Mouse (Mus musculus) thymus, postnatal 10 days (tissue): ENCODE measurements around the gene Msantd1.
"Not testable (repeated sequence)": the region's sequence is repeated elsewhere in the genome, so short reads cannot be mapped to it uniquely, and the experiment has no call there.

Experiments
- DNase-seq, 2 experiments: peaks; one replicate each; pipeline ENCODE4 v3.0.0; 2021; ENCODE audit warnings: low spot score in 2 of 2

Msantd1 gene

DNA sequence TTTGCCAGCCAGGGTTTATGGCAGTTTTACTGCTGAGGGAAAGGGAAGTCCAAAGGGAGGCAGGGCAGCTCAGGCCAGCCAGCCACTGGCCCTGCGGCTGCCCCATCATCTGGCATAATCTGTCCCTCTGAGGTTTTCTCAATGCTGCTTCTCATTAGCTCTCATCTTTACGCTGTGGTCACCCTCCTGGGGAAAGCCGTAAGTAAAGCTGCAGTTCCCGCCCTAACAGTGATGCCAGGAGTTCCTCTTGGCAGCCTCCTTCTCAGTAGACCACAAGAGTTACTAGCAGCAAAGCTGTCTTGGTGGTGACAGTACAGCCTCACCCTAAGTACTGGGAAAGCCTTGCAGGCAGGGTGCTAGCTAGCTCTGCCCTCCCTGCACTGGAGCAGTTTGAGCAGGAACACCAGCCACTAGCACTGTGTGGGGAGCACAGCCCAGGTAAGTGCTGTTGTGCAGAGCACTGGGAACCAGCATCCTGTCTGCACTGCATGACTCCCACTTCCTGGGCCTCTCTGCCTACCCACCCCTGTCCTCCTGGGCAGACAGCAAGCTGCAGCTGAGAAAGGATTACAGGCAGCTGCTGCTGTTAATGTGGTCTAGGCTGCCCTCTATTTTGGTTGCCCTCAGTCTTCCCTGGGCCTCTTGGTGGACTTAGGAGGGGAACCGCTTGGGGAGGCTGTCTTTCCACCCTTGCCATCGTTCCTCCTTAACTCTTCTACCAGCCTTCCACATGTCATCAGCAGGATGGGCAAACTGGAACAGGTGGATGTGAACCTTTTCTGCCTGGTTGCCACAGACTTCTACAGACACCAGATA, at the start of gene Msantd1:
Msantd1 (plus strand) TSS at position 103 of the 816 bp plus-strand sequence.
- DNase-seq, result peak; percentile 58 to 59

DNA sequence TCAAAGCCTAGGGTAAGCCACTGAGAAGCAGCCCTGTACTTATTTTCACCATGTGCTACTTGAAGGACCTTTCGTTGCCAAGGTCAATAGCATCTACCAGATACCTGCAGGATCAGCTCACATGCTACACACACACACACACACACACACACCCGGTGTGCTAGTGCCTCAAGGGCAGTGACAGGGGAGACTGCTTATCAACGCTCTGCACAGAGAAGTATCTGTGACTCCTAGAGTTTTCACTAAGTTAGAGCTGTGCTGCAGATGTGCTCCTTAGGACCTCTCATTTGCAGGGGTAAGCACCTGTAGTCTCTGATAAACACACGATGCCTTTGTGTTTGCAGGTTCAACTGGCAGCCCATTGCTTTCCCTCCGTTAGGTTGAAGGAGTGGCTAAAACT, 42.4 kb upstream of the Msantd1 start:
- no peak for DNase-seq

DNA sequence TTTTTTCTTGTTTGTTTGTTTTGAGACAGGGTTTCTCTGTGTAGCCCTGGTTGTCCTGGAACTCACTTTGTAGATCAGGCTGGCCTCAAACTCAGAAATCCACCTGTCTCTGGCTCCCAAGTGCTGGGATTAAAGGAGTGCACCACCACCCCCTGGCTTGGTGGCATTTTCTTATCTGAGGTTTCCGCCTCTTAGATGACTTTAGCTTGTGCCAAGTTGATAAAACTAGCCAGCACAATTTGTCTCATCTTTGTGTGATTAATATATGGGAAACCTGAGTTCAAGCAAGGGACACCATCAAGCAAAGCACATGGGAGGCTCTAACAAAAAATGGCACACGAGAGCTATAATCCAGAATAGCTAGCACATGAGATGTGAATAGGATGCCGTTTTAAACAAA, 27.5 kb upstream of the Msantd1 start:
- not testable (repeated sequence) for DNase-seq

DNA sequence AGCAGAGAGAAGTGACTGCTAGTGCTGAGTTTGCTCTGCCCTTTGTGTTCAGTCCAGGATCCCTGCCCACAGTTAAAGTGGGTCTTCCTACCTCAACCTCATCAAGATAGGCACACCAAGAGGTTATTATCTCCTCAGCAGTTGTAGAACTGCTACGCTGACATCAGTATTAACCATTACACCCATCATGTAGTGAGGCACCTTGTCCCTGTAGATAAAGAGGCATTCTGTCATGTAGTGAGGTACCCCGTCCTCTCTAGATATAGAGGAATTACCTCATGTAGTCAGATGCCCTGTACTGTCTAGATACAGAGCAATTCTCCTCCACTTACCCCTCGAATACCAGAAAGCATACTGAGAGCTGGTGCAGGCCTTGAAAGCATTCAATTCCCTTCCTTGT, 26.8 kb upstream of the Msantd1 start:
- DNase-seq, result no peak

DNA sequence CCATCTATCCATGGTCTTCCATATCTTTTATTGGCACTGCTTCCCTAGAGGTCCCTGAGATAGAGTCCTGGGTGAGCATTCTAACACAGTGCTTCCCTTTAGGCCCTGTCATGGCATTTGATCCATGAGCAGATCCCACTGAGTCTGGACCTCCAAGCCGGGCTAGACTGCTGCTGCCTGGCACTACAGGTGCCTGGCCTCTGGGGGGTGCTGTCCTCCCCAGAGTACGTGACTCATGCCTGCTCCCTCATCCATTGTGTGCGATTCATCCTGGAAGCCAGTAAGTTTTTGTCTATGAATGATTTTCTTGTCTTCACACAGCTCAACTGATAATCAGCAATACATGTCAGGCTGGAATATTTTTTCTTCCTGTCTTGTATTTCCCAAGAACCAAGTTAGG, 22.6 kb upstream of the Msantd1 start:
- DNase-seq, result no peak

DNA sequence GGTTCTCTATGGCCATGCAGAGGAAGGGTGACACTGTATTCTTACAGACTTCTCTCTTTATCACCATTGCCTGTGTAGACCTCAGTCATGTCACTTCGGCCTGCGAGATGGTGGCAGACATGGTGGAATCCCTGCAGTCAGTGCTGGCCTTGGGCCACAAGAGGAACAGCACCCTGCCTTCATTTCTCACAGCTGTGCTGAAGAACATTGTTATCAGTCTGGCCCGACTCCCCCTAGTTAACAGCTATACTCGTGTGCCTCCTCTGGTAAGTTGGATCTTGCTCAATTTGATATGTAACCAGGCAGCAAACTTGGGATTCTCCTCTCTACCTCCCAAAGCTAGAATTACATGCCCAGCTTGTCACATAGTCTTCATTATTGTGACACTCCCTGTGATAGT, 18.6 kb upstream of the Msantd1 start:
- no peak for DNase-seq

DNA sequence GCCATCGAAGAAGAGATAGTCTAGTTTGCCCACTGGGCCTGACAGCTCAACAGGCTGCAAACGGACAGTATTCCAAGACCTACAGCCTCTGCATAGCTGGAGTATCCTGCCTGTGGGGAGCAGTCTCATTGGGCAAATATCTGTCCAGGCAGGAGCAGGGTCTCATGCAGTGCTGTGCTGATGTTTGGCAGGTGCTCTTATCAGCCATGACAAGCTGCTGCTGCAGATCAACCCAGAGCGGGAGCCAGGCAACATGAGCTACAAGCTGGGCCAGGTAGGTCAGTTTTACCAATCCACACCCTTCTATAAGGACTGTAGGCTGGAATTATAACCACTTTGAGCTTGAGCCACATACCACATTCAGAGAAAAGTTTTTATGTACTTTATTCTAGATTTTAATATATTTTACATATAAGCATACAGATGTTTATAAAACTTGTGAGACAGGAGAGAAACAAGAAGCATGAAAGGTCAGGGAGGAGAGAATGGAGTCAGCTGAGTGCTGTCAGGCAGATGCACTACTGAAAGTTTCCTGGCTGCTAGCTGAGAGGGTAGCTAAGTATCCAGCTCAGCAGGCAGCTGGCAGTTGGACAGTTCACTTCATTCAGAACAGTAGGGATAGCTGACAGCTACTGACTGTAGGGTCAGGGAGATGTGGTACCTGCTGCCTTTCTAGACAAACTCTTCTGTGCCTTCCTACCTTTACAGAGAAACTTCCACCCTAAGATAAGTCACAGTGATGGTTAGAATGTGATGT, 10.9 kb upstream of the Msantd1 start:
- no peak for DNase-seq

DNA sequence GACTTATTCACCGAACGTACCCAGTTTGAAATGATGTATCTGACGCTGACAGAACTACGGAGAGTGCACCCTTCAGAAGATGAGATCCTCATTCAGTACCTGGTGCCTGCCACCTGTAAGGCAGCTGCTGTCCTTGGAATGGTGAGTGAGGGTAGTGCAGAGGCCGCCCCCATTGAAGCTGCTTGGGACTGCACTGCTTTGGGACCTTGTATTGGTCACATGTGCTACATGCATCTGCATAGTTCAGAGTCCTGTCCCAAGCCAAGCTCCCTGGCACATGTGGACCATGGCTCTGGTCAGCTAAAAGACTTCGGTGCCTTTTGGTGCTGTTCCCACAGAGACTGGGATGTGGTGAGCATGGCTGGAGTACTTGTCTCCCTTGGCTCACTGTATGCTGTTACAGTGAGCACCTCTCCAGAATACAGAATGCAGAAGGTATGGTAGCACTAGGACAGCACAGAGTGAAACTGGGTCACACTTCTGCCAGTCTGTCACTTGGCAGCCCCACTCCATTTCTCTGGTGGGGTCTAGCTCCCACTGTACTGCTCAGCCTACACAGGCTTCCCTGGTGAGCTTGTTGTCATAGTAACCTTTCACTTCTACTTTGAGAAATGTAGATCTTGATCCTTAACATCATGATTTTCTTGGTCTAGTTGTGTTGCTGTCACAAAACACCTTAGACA, 7.9 kb upstream of the Msantd1 start:
- DNase-seq, result no peak

DNA sequence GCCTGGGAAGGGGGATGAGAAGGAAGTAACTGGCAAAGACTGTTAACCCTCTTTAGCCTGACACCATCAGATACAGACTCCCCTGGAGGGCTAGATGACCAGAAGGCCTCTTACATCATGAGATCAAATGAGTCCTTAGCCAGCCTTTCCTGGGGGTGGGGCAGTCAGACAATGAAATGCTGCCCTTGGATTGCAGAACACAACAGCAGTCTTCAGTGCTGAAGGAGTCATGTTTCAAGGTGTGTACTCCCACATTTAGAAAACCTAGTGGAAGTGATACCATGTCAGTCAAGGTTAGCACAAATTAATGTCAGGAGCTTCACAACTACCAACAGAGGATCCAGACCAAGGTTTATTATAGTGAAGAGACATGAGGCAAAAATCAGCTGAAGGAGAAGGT, 5.4 kb upstream of the Msantd1 start:
- DNase-seq, result no peak

DNA sequence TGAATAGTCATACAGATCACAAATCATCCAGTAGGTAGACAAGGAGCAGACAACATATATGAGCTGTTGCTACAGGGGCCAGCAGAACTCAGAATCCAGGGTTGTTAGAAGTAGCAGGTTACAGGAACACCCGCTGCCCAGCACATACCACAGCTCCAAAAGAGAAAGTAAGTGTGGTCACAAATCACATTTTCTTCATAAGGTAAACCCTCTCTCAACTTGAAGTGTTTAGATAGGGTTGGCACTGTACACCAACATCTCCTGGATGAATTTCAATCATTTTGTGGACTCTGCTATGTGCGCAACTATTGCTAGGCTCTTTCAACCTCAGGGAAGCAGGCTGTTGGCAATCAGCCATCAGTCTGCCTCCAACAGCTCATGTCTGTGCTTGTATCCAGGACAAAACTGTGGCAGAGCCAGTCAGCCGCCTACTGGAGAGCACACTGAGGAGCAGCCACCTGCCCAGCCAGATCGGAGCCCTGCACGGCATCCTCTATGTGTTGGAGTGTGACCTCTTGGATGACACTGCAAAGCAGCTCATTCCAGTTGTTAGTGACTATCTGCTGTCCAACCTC, 4.9 kb upstream of the Msantd1 start:
- DNase-seq, result no peak

DNA sequence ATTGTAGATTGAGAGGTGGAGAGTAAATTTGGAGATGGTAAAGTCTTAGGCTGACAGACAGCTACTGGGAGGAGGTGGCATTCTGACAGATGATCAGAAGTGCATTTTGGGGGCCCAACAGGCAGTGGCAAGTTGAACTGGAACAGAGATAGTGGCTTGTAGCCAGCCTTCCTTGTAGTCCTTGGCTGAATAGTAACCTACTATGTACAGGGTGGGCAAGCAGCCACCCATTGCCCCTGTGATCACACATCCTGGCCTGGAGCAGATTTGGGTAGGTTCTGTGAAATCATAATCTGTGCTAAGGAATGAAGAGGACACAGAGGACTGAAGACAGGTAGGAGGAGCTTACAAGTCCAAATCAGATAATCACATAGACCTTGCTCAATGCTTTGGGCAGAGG, 3.4 kb upstream of the Msantd1 start:
- DNase-seq, result no peak

DNA sequence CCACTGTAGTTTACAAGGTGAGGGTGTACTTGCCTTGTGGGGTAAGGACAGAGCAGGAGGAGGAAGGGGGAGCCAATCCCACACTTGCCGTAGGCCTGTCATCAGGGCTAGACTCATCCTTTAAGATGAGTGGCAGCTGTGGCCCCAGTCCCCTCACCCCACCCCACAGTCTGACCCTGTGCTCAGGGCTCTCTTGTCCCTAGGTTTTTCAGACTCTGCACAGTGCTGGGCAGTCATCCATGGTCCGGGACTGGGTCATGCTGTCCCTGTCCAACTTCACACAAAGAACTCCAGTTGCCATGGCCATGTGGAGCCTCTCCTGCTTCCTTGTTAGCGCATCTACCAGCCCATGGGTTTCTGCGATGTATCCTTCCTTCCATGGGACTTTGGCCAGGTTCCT, 582 bp upstream of the Msantd1 start:
- no peak for DNase-seq

DNA sequence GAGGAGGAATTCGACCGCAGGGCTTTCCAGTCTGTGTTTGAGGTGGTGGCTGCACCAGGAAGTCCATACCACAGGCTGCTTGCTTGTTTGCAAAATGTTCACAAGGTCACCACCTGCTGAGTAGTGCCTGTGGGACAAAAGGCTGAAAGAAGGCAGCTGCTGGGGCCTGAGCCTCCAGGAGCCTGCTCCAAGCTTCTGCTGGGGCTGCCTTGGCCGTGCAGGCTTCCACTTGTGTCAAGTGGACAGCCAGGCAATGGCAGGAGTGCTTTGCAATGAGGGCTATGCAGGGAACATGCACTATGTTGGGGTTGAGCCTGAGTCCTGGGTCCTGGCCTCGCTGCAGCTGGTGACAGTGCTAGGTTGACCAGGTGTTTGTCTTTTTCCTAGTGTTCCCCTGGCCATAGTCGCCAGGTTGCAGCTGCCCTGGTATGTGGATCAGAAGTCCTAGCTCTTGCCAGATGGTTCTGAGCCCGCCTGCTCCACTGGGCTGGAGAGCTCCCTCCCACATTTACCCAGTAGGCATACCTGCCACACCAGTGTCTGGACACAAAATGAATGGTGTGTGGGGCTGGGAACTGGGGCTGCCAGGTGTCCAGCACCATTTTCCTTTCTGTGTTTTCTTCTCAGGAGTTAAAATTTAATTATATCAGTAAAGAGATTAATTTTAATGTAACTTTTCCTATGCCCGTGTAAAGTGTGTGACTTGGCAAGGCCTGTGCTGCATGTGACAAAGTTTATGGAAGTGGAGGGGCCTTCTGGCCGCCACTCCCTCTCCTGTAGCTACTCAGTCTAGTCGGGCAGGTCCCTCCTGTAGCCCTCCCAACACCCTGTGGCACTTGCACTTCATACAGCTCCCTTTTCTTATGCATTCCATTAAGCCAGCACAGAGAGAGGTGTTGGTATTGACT, 1.2 kb downstream of the Msantd1 start:
- DNase-seq, result peak; percentile 55 to 66

DNA sequence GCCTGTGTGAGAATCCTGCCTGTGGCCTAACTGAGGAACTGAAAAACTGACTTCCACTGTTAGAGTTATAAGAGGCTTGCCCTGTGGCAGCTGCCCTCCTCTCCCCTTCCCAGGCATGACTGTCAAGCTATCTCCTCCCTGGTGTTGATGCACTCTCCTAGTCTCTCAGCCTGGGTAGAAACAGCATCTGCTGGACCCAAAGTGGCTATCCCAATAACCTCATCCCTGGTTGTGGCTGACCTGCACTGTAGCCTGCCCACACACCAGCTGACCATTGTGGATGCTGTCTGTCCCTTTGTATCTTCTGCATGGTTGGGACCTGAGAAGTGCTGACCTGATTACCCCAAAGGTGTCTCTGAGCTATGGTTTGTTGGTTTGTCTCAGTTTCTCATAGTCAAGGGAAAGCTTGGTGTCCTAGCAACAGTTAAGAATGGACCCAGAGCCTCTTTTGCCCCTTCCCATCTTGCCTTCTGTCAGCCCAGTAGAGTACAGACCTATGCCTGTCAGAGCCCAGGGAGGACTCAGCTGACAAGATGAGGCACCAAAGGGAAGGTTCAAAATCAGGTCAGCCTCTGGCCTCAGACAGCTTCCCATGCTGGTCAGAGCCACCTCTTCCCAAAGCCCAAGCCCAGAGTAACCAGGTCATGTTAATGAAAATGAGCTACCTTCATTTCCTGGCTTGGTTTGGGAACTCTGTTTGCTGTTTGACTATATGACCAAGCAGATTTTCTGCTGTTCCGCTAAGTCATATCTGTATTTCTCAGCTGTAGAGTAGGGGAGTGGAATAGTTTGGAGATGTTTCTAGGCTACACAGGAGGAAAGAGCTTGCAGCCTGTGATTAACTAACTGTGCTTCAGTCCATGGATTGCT, 2.1 kb downstream of the Msantd1 start:
- DNase-seq, result no peak

DNA sequence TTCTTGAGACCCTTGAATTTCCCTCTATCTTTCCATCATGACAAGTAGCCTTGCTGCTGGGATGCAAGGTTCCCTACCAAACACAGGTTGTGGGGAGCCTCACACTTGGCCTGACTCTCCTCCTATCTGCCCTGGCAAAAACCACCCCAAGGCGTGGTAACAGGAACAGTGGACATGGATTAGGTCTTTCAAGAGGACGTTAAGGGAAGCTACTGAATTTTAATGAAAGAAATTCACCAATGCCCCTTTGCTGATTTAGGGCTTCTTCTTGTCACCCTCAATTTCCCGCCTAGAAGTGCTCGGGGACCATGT, 2.6 kb downstream of the Msantd1 start:
- no peak for DNase-seq

DNA sequence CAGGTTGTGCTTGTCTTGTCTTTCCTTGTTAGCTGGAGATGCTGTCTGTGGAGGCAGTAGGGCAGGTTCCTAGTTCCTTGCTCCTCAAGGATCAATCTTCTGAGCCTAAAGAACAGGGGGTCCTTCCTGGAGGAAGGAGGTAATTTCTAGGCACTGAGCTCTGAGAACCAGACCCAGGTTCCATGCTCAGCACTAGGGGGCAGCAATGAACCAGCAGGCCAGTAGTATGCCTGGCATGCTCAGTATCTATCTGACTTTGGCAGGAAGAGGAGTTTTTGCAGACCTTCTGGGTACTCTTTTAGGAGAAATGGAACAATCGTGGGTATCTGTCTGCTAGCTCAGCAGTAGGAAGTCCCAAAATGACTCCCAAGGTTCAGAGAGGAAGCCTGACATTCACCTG, 8.0 kb downstream of the Msantd1 start:
- peak; percentile 54 to 83 for DNase-seq

DNA sequence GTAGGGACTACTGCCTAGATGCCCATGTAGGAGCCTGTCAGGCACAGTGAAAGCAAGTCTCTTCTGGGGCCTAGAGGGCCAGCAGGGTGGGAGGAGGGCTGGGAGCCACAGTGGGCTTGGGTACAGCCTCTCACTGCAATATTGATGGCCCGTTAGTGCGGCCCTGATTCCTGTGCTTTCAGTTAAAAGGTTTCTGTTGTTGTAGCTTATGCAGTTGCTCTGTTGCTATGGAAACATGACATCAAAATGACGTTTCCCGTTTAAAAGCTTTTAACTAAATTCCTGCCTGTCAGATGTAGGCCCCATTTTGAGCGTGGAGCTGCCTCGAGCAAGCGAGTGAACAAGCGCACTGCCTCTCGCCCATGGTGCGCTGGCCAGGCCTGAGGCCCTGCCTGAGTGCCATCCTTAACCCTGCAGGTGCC, 9.4 kb downstream of the Msantd1 start:
- DNase-seq, result no peak

DNA sequence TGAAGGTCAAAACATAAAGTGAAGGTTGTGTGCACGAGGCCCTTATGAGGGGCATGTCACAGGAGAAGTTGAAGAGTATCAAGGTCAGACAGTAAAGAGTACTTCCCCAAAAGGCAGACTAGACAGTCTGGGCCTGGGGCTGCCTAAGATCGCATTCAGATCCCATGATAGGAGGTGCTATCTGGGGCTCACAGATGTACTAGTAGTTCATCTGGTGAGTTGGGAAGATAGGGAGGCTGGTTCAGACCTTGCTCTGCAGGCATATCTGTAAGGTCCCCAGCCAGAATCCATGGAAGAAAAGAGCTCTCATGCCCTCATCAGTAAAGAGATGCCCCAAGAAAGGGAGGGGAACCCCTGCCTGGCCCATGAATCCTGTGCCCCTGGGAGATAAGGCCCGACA, 11.0 kb downstream of the Msantd1 start:
- DNase-seq, result no peak

DNA sequence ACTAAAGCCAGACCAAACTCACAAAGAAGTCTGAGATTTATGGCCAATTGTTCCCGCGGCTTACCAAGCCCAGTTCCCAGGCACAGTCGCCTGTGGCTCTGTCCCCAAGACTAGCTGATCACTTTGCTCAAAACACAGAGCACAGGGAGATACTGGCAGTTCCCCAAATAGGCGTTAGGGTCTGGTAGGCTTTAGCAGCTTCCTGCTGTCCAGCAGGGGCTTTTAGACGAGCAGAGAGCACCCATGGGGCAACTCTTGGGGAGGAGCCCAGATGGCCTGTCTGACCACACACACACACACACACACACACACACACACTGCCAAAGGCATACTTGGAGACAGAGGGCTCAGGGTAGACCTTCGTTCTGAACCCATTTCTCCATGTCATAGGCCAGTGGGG, 14.7 kb downstream of the Msantd1 start:
- no peak for DNase-seq

DNA sequence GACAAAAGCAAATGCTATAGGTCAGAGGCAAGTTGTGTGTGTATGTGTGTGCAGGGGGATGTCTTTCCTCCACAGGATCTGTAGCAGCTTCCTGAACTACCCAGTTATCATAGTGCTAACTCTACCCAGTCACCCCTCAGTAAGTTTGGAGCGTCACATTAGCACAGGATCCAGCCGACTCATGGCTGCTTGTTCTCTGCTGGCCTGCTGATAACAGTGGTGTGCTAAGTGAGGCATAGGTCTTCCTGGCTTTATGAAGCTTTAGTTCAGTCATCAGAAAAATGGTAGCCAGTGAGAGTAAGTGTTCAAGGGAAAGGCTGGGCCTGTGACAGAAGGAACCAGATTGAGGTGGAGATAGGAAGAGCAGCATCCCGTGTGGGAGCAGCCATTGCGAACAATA, 16.1 kb downstream of the Msantd1 start:
- DNase-seq, result no peak
